Comparison of ENCODE assay signal across 10 mouse cellular contexts in genomic region chr9:25484619-25484986, GRCm38 (mm10). TPM values are rescaled to one million over a fixed set of nuclear protein-coding genes. Genes with fewer than 3 reads are reported as not detected.
DNase-seq lines count a peak whose midpoint lies in the region; ATAC-seq lines count a peak whose summit lies in the region.
"Had no signal": no experiment of that assay in that cellular context is flagged by ENCODE, and none has a peak within 500 bp of the region (broad histone marks: within the 10 kb centered on the region; RNA-seq: fewer than 3 reads in every experiment).

No protein-coding gene starts in this region.

- DNase-seq in heart, postnatal 36 days = no peak
- peak; percentile 74 for DNase-seq in adipocyte (ENCODE audit: low spot score)
- DNase-seq in liver, embryonic 13.5 days = no peak
- no peak for DNase-seq in kidney, postnatal 14 days
- DNase-seq in embryo, embryonic 9.5 days (ENCODE audit: extremely low spot score) = no peak
- DNase-seq: kidney, adult 11 months; thymus, postnatal 25 days had no signal

- 52% methylated on average over 3 of the region's 3 CpGs for WGBS in heart, embryonic 12.5 days
- WGBS in forebrain, embryonic 16.5 days = 49% methylated on average over 3 of the region's 3 CpGs
- WGBS in liver, embryonic 13.5 days (ENCODE audit: insufficient replicate concordance) = 64% methylated on average over 3 of the region's 3 CpGs

- peak overlapping the region; percentile 88 for H3K4me2 ChIP-seq in heart, embryonic 12.5 days
- peak overlapping the region; percentile 83 for H3K4me2 ChIP-seq in forebrain, embryonic 16.5 days (ENCODE audit: low read length)
- peak overlapping the region; percentile 92 for H3K4me2 ChIP-seq in liver, embryonic 13.5 days

- peaks cover 5% of the 10 kb centered on the region; the same call in 1 of the 2 replicates for H3K36me3 ChIP-seq in heart, embryonic 12.5 days
- H3K36me3 ChIP-seq in forebrain, embryonic 16.5 days (ENCODE audit: control insufficient read depth, insufficient read depth) = no peaks in the 10 kb centered on the region
- H3K36me3 ChIP-seq in liver, embryonic 13.5 days = no peaks in the 10 kb centered on the region

- peak overlapping the region; percentile 55; the same call in 1 of the 2 replicates for H3K9ac ChIP-seq in heart, embryonic 12.5 days
- H3K9ac ChIP-seq in forebrain, embryonic 16.5 days (replicated peaks; ENCODE audit: low read depth, low read length) = no peak overlapping the region
- H3K9ac ChIP-seq in liver, embryonic 13.5 days = no peak overlapping the region

- peaks cover 73% of the 10 kb centered on the region for H3K4me1 ChIP-seq in heart, embryonic 12.5 days (replicated peaks)
- H3K4me1 ChIP-seq in forebrain, embryonic 16.5 days (replicated peaks; ENCODE audit: control insufficient read depth, insufficient read depth, low read length) = peaks cover 37% of the 10 kb centered on the region
- peaks cover 47% of the 10 kb centered on the region for H3K4me1 ChIP-seq in liver, embryonic 13.5 days (replicated peaks)

- H3K9me3 ChIP-seq in heart, embryonic 12.5 days (replicated peaks) = no peaks in the 10 kb centered on the region
- no peaks in the 10 kb centered on the region for H3K9me3 ChIP-seq in forebrain, embryonic 16.5 days (ENCODE audit: control insufficient read depth, low read length)
- H3K9me3 ChIP-seq in liver, embryonic 13.5 days (replicated peaks) = no peaks in the 10 kb centered on the region

- no peak for ATAC-seq in heart, embryonic 12.5 days (ENCODE audit: insufficient number of reproducible peaks, low FRiP score)
- no peak for ATAC-seq in forebrain, embryonic 16.5 days
- ATAC-seq in liver, embryonic 13.5 days (ENCODE audit: low read depth) = no peak
- ATAC-seq in CD4-positive, CD25-positive, alpha-beta regulatory T cell, adult 4 months = no peak

- H3K4me3 ChIP-seq in heart, embryonic 12.5 days = peak overlapping the region; percentile 81
- peak overlapping the region; percentile 2 for H3K4me3 ChIP-seq in forebrain, embryonic 16.5 days (replicated peaks; ENCODE audit: low read length)
- no peak overlapping the region for H3K4me3 ChIP-seq in liver, embryonic 13.5 days (replicated peaks)

- intact Hi-C loops in heart, postnatal 36 days (cut with DNase I) = loop anchor here (5.0 to 10.0 kb wide), 3 partner anchors 33 to 332 kb away; partner anchors contain the start of genes Herpud2 and Sept7

- H3K27ac ChIP-seq in heart, embryonic 12.5 days (ENCODE audit: poor library complexity, severe bottlenecking) = peak overlapping the region; percentile 8; the same call in 1 of the 2 replicates
- H3K27ac ChIP-seq in forebrain, embryonic 16.5 days (ENCODE audit: low read length) = no peak overlapping the region
- no peak overlapping the region for H3K27ac ChIP-seq in liver, embryonic 13.5 days

- no peaks in the 10 kb centered on the region for H3K27me3 ChIP-seq in heart, embryonic 12.5 days (replicated peaks)
- no peaks in the 10 kb centered on the region for H3K27me3 ChIP-seq in forebrain, embryonic 16.5 days (replicated peaks; ENCODE audit: control insufficient read depth, insufficient read depth, low read length)
- peaks cover 11% of the 10 kb centered on the region for H3K27me3 ChIP-seq in liver, embryonic 13.5 days

RNA-seq across cellular contexts. Expression of gene Eepd1, which starts 3.3 kb away (rescaled TPM):
- polyA plus RNA-seq in heart, embryonic 12.5 days (2016; fragmentation: Nextera tagmentation; extraction: Ambion mirVana) = 23.0 and 26.3 TPM in 2 replicates
- 10 to 100 TPM; 16.2 to 21.0 TPM for total RNA-seq in heart, postnatal 36 days (2021)
- 12.4 and 17.7 TPM in 2 replicates for polyA plus RNA-seq in forebrain, embryonic 16.5 days (2015; fragmentation: Nextera tagmentation; extraction: Ambion mirVana)
- polyA plus RNA-seq in liver, embryonic 13.5 days (2015; fragmentation: Nextera tagmentation; extraction: Ambion mirVana) = 4.9 and 5.2 TPM in 2 replicates
- polyA plus RNA-seq in CD4-positive, CD25-positive, alpha-beta regulatory T cell, adult 4 months (2017; shearing (Covaris generic)) = under 1 TPM; 0.31 to 0.80 TPM
